Mouse (Mus musculus) cerebellum, adult 2 months (tissue): ENCODE measurements around the gene Zfp457.
"Not testable (repeated sequence)": the region's sequence is repeated elsewhere in the genome, so short reads cannot be mapped to it uniquely, and the experiment has no call there.

Source experiments
- CTCF ChIP-seq: fragments of 200-500 bp; IDR thresholded peaks from 2 replicates; pipeline ENCODE4 v1.5.1; 2011; ENCODE audit warnings: low read depth, mild to moderate bottlenecking, control low read depth, low read length, moderate library complexity, borderline replicate concordance; ENCODE audit not compliant: insufficient read depth
- POLR2A ChIP-seq: fragments of 200-500 bp; IDR thresholded peaks from 2 replicates; pipeline ENCODE4 v1.6.1; 2011; ENCODE audit warnings: low read length, control low read depth, borderline replicate concordance; ENCODE audit not compliant: insufficient read depth

GRCm38 (mm10) chr13:67269383-67270065 lies 36.8 kb downstream of the Zfp457 start:
- TF ChIP-seq CTCF, POLR2A: not testable (repeated sequence)
